Mouse (Mus musculus) CH12.LX (cell line): Measurements from ENCODE around the gene Reg1. TPM values are rescaled to one million over a fixed set of nuclear protein-coding genes. Genes with fewer than 3 reads are reported as not detected.
"Not testable (repeated sequence)": the region's sequence is repeated elsewhere in the genome, so short reads cannot be mapped to it uniquely, and the experiment has no call there.

Source experiments
- DNase-seq: peaks from one replicate; pipeline ENCODE4 v3.0.0-alpha.2; 2013; ENCODE audit errors: extremely low read depth
- H3K27ac ChIP-seq: 2 replicates; pipeline ENCODE4 v1.5.1; 2012; ENCODE audit warnings: low read depth, mild to moderate bottlenecking, control low read depth, moderate library complexity; ENCODE audit not compliant: insufficient read depth
- H3K27me3 ChIP-seq: replicated peaks from 2 replicates; pipeline ENCODE3; 2012; ENCODE audit warnings: inconsistent platforms
- H3K36me3 ChIP-seq, 2 experiments: replicated peaks in 1 of 2; 2 replicates each; pipeline versions ENCODE3 to v1.6.1; 2012; ENCODE audit warnings: inconsistent platforms in 1 of 2, low read length in 1 of 2, mild to moderate bottlenecking in 1 of 2, mixed read lengths in 1 of 2, moderate library complexity in 1 of 2; ENCODE audit not compliant: control insufficient read depth in 1 of 2, insufficient read depth in 1 of 2
- H3K4me1 ChIP-seq, 2 experiments: 2 replicates each; pipeline ENCODE4 v1.6.1; 2012; ENCODE audit warnings: inconsistent platforms in 1 of 2, moderate library complexity in 1 of 2; ENCODE audit not compliant: insufficient read depth in 2 of 2, control insufficient read depth in 1 of 2
- H3K4me2 ChIP-seq: 2 replicates; pipeline ENCODE4 v1.6.1; 2012; ENCODE audit warnings: low read depth, mild to moderate bottlenecking, control low read depth; ENCODE audit not compliant: poor library complexity, insufficient read depth, severe bottlenecking
- H3K4me3 ChIP-seq, 3 experiments: fragments of 150-350 bp in 1 of 3; sonication (generic) in 1 of 3; replicated peaks in 1 of 3; 2 replicates each; pipeline versions ENCODE3 to v1.5.1; 2011 to 2012; ENCODE audit warnings: low read depth in 2 of 3, low read length in 2 of 3, mild to moderate bottlenecking in 2 of 3, moderate library complexity in 2 of 3, control low read depth in 1 of 3, improper control_type of control experiment in 1 of 3, inconsistent platforms in 1 of 3, mixed read lengths in 1 of 3; ENCODE audit not compliant: poor library complexity in 1 of 3
- H3K79me2 ChIP-seq: replicated peaks from 2 replicates; pipeline ENCODE4 v1.6.1; 2012; ENCODE audit warnings: mild to moderate bottlenecking, moderate library complexity; ENCODE audit not compliant: control insufficient read depth, poor library complexity, insufficient read depth, severe bottlenecking; ENCODE audit errors: extremely low read depth
- H3K9ac ChIP-seq: 2 replicates; pipeline ENCODE4 v1.6.1; 2012; ENCODE audit warnings: low read depth, mild to moderate bottlenecking, control low read depth, moderate library complexity; ENCODE audit not compliant: insufficient read depth
- H3K9me3 ChIP-seq: replicated peaks from 2 replicates; pipeline ENCODE3; 2012; ENCODE audit warnings: low read length, inconsistent platforms, mixed read lengths
- BHLHE40 ChIP-seq: IDR thresholded peaks from 2 replicates; pipeline ENCODE4 v1.6.1; 2011; ENCODE audit warnings: mild to moderate bottlenecking, low read depth, low read length, improper control_type of control experiment
- CHD1 ChIP-seq: IDR thresholded peaks from 2 replicates; pipeline ENCODE4 v1.6.1; 2012; ENCODE audit warnings: low read depth, low read length, improper control_type of control experiment, inconsistent platforms
- CTCF ChIP-seq, 2 experiments: IDR thresholded peaks in 1 of 2; conservative IDR thresholded peaks in 1 of 2; 2 replicates each; pipeline ENCODE4 v1.5.1; 2011 to 2012; ENCODE audit warnings: low read depth in 2 of 2, low read length in 2 of 2, improper control_type of control experiment in 1 of 2, inconsistent platforms in 1 of 2, mild to moderate bottlenecking in 1 of 2, moderate library complexity in 1 of 2
- ELF1 ChIP-seq: IDR thresholded peaks from 2 replicates; pipeline ENCODE4 v1.6.1; 2014; ENCODE audit warnings: low read depth, mild to moderate bottlenecking, inconsistent platforms, low read length, improper control_type of control experiment
- ETS1 ChIP-seq: conservative IDR thresholded peaks from 2 replicates; pipeline ENCODE4 v1.6.1; 2012; ENCODE audit warnings: low read depth, mild to moderate bottlenecking, inconsistent platforms, low read length, improper control_type of control experiment, moderate library complexity
- HCFC1 ChIP-seq: IDR thresholded peaks from 2 replicates; pipeline ENCODE4 v1.6.1; 2012; ENCODE audit warnings: low read depth, mild to moderate bottlenecking, inconsistent platforms, low read length, improper control_type of control experiment
- KAT2A ChIP-seq: IDR thresholded peaks from 2 replicates; pipeline ENCODE4 v1.6.1; 2012; ENCODE audit warnings: low read length, improper control_type of control experiment, inconsistent platforms; ENCODE audit not compliant: insufficient replicate concordance
- MAFK ChIP-seq: IDR thresholded peaks from 2 replicates; pipeline ENCODE4 v1.6.1; 2011; ENCODE audit warnings: low read length, improper control_type of control experiment; ENCODE audit not compliant: insufficient replicate concordance
- MEF2A ChIP-seq: IDR thresholded peaks from 2 replicates; pipeline ENCODE4 v1.6.1; 2014; ENCODE audit warnings: low read depth, mild to moderate bottlenecking, inconsistent platforms, low read length, improper control_type of control experiment, borderline replicate concordance
- MXI1 ChIP-seq: IDR thresholded peaks from 2 replicates; pipeline ENCODE4 v1.6.1; 2011; ENCODE audit warnings: mild to moderate bottlenecking, low read depth, low read length, improper control_type of control experiment
- POLR2A ChIP-seq: IDR thresholded peaks from 2 replicates; pipeline ENCODE4 v1.6.1; 2011; ENCODE audit warnings: low read depth, mild to moderate bottlenecking, improper control_type of control experiment, low read length
- POLR2AphosphoS2 ChIP-seq: IDR thresholded peaks from 2 replicates; pipeline ENCODE4 v1.6.1; 2011; ENCODE audit warnings: low read depth, low read length, improper control_type of control experiment
- RAD21 ChIP-seq: IDR thresholded peaks from 2 replicates; pipeline ENCODE4 v1.6.1; 2011; ENCODE audit warnings: low read depth, mild to moderate bottlenecking, low read length, improper control_type of control experiment, moderate library complexity
- SMC3 ChIP-seq: IDR thresholded peaks from 2 replicates; pipeline ENCODE4 v1.6.1; 2011; ENCODE audit warnings: low read depth, low read length, improper control_type of control experiment
- UBTF ChIP-seq: IDR thresholded peaks from 2 replicates; pipeline ENCODE4 v1.6.1; 2012; ENCODE audit warnings: low read depth, mild to moderate bottlenecking, inconsistent platforms, low read length, improper control_type of control experiment, moderate library complexity
- ZC3H11A ChIP-seq: IDR thresholded peaks from 2 replicates; pipeline ENCODE4 v1.6.1; 2012; ENCODE audit warnings: low read depth, mild to moderate bottlenecking, inconsistent platforms, low read length, improper control_type of control experiment
- ZNF384 ChIP-seq: IDR thresholded peaks from 2 replicates; pipeline ENCODE4 v1.6.1; 2012; ENCODE audit warnings: low read depth, low read length, improper control_type of control experiment, inconsistent platforms
- dilution Hi-C: fragments of 300-500 bp; cut with MboI; formaldehyde crosslinking; loops from 2 replicates; pipeline ENCODE4 v1.14.3; 2020; ENCODE audit warnings: low sequenced_read_pairs; ENCODE audit not compliant: extremely low pct_unique_long_range_greater_than_20kb, extremely low pct_ligation_motif_present
- in situ Hi-C: fragments of 300-500 bp; cut with MboI; formaldehyde crosslinking; loops from 3 replicates; pipeline ENCODE4 v1.14.3; 2019; ENCODE audit warnings: low sequenced_read_pairs, low pct_ligation_motif_present, low pct_unique_long_range_greater_than_20kb, mixed read lengths
- polyA plus RNA-seq: library from polyadenylated mRNA; unstranded; fragments of >175 nt; gene quantifications from 2 replicates; pipeline ENCODE4 v1.2.1, GENCODE M21; 2012; ENCODE audit warnings: low read depth; ENCODE audit not compliant: insufficient read length
- total RNA-seq, 2 experiments: library from RNA; depleted of rRNA; stranded (reverse); fragments of 300-350 nt in 1 of 2; fragments of >200 nt in 1 of 2; gene quantifications; 2 replicates each; pipeline ENCODE4 v1.2.3; 2012 to 2014

Gene Reg1
- total and polyA plus RNA-seq, 3 experiments, result not detected

DNA sequence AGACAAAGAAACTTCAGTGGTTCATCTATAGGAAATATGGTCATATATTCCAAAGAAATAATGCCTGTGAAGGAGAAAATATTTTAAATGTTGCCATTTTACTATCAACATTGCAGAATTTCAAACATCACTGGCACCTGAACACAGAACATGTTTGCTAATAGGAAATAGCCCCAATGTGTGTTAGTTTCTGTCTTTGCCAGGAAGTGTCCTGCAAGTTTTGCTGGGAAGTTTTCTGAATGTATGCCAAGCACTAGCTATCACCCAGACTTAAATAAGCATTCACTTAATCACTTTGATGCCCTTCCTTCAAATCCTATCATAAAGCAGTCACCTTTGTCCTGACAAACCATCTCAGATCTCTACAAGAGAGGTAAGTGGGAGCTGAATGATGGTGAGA lies 42.1 kb upstream of the Reg1 start, which contains the start of gene Reg3a:
Reg3a (plus strand) TSS at position 301 of the 400 bp plus-strand sequence.
- DNase-seq, result no peak
- Histone ChIP-seq H3K27ac (no peak within 1 kb of the TSS), H3K9me3 (peaks cover 62% of the 10 kb centered on the region), H3K9ac (no peak within 1 kb of the TSS), H3K4me3 (no peak within 1 kb of the TSS), H3K27me3 (no peaks in the 10 kb centered on the region), H3K4me1 (no peaks in the 10 kb centered on the region), H3K4me2 (no peak within 1 kb of the TSS), H3K36me3 (no peaks in the 10 kb centered on the region), H3K79me2 (no peaks in the 10 kb centered on the region)
- in situ Hi-C loops (no loop called here), dilution Hi-C loops (no loop called here)
- TF ChIP-seq SMC3 (no peak), ZNF384 (no peak), KAT2A (no peak), CHD1 (no peak)

DNA sequence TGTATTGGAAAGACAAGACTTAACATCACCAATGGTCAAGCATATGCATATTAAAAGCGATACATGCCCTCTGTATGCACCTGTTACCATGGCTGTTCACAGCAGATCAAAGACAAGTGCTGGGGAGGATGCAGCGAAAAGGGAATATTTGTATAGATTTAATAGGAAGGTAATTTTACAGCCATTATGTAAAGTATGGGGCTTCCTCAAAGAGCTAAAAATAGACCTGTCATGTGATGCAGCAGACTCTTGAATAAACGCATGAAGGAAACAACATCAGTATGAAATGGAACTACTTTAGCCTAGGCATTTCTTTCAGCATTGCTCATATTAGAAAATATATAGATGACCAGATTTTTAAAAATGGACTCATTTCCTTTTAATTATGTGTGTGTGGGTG lies 36.9 kb upstream of the Reg1 start:
- no peak for TF ChIP-seq ETS1
- no peak for TF ChIP-seq POLR2AphosphoS2
- no peak for TF ChIP-seq CTCF (conservative IDR thresholded peaks at IDR 0.05 in 1 of 2, IDR thresholded peaks at IDR 0.05 in 1 of 2; ENCODE audit: low read depth in 2 of 2, low read length in 2 of 2)
- TF ChIP-seq MAFK, result no peak
- no peak for TF ChIP-seq CHD1
- no peak for TF ChIP-seq ELF1
- TF ChIP-seq ZNF384, result no peak
- no peak for TF ChIP-seq BHLHE40
- no peak for TF ChIP-seq MEF2A
- no peak for TF ChIP-seq HCFC1
- no peak for TF ChIP-seq UBTF
- no peak for TF ChIP-seq RAD21
- no peak for TF ChIP-seq POLR2A
- no peak for TF ChIP-seq ZC3H11A
- TF ChIP-seq SMC3, result no peak
- TF ChIP-seq KAT2A, result no peak
- TF ChIP-seq MXI1, result no peak
- TF ChIP-seq, all 38 proteins: peak for 0
- H3K9me3 ChIP-seq, result peaks cover 41% of the 10 kb centered on the region
- dilution Hi-C loops, result no loop called here
- in situ Hi-C loops, result no loop called here
- H3K79me2 ChIP-seq, result no peaks in the 10 kb centered on the region
- no peaks in the 10 kb centered on the region for H3K27me3 ChIP-seq
- H3K4me2 ChIP-seq, result no peak overlapping the region
- H3K4me3 ChIP-seq, result no peak overlapping the region
- H3K4me1 ChIP-seq, result no peaks in the 10 kb centered on the region
- H3K36me3 ChIP-seq, result no peaks in the 10 kb centered on the region
- no peak for DNase-seq
- no peak overlapping the region for H3K9ac ChIP-seq
- no peak overlapping the region for H3K27ac ChIP-seq

DNA sequence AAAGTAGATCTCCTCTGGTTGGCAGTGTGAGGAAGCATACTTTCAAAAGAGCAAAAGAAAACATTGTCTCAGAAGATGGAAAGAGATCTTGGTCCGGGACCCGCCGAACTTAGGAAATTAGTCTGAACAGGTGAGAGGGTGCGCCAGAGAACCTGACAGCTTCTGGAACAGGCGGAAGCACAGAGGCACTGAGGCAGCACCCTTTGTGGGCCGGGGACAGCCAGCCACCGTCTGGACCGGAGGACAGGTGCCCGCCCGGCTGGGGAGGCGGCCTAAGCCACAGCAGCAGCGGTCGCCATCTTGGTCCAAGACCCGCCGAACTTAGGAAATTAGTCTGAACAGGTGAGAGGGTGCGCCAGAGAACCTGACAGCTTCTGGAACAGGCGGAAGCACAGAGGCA lies 27.2 kb upstream of the Reg1 start, which contains the start of gene Reg2:
Reg2 (plus strand) TSS at position 301 of the 400 bp plus-strand sequence.
- H3K36me3 ChIP-seq, H3K4me1 ChIP-seq, H3K79me2 ChIP-seq, H3K27me3 ChIP-seq, DNase-seq, dilution Hi-C loops, H3K4me3 ChIP-seq, H3K27ac ChIP-seq, H3K4me2 ChIP-seq, H3K9ac ChIP-seq, in situ Hi-C loops: not testable (repeated sequence)
- H3K9me3 ChIP-seq, result peaks cover 10% of the 10 kb centered on the region
